Mouse (Mus musculus): Measurements from ENCODE around the gene Elavl3. TPM values are rescaled to one million over a fixed set of nuclear protein-coding genes. Genes with fewer than 3 reads are reported as not detected.
A peak's percentile ranks its signal among the peaks of the same experiment; 100 is the strongest.

Gene Elavl3
- polyA plus RNA-seq, 1 experiment = 0.06 TPM

GRCm38 (mm10) chr9:22061339-22061738, 9.5 kb upstream of the Elavl3 start:
- Histone ChIP-seq H3K36me3 (ENCODE audit: control insufficient read depth, insufficient read depth) (peaks cover 7% of the 10 kb centered on the region), H3K79me2 (ENCODE audit: control insufficient read depth, insufficient read depth) (no peaks in the 10 kb centered on the region), H3K4me3 (no peak overlapping the region), H3K4me2 (ENCODE audit: low read depth) (no peak overlapping the region), H3ac (ENCODE audit: control insufficient read depth, insufficient read length) (no peak overlapping the region), H3K27me3 (ENCODE audit: control insufficient read depth, insufficient read depth, insufficient read length) (no peaks in the 10 kb centered on the region)
- TF ChIP-seq SRF (IDR thresholded peaks at IDR 0.05; ENCODE audit: control insufficient read depth, insufficient read length, low read depth) = no peak
- no peak for TF ChIP-seq POLR2A (IDR thresholded peaks at IDR 0.05; ENCODE audit: insufficient read length, low read depth)
- TF ChIP-seq E2F4 (IDR thresholded peaks at IDR 0.05; ENCODE audit: insufficient read depth) = no peak
- TF ChIP-seq TCF3 (IDR thresholded peaks at IDR 0.05; ENCODE audit: insufficient read length, low read depth) = no peak
- TF ChIP-seq MYOD1 (IDR thresholded peaks at IDR 0.05; ENCODE audit: control insufficient read depth in 1 of 3, insufficient read length in 2 of 3, low read depth in 2 of 3) = no peak
- no peak for TF ChIP-seq MAX (IDR thresholded peaks at IDR 0.05; ENCODE audit: low read depth)
- no peak for TF ChIP-seq USF1 (IDR thresholded peaks at IDR 0.05; ENCODE audit: low read depth)

GRCm38 (mm10) chr9:22058011-22058424, 6.2 kb upstream of the Elavl3 start:
- H3K4me3 ChIP-seq = no peak overlapping the region
- H3K36me3 ChIP-seq (ENCODE audit: control insufficient read depth, insufficient read depth) = no peaks in the 10 kb centered on the region

GRCm38 (mm10) chr9:22057031-22057517, 5.3 kb upstream of the Elavl3 start:
- Histone ChIP-seq H3K27me3 (ENCODE audit: control insufficient read depth, insufficient read depth, insufficient read length) (peaks cover 3% of the 10 kb centered on the region), H3K79me2 (ENCODE audit: control insufficient read depth, insufficient read depth) (no peaks in the 10 kb centered on the region), H3K4me3 (no peak overlapping the region), H3K4me2 (ENCODE audit: low read depth) (no peak overlapping the region), H3K36me3 (ENCODE audit: control insufficient read depth, insufficient read depth) (no peaks in the 10 kb centered on the region), H3ac (ENCODE audit: control insufficient read depth, insufficient read length) (no peak overlapping the region)
- TF ChIP-seq MYOD1 (IDR thresholded peaks at IDR 0.05; ENCODE audit: control insufficient read depth in 1 of 3, insufficient read length in 2 of 3, low read depth in 2 of 3) (no peak), TCF12 (IDR thresholded peaks at IDR 0.05; ENCODE audit: insufficient read depth, poor library complexity, severe bottlenecking) (no peak), SRF (IDR thresholded peaks at IDR 0.05; ENCODE audit: control insufficient read depth, insufficient read length, low read depth) (no peak), CEBPB (IDR thresholded peaks at IDR 0.05; ENCODE audit: insufficient read depth, poor library complexity, severe bottlenecking) (no peak), TCF3 (IDR thresholded peaks at IDR 0.05; ENCODE audit: insufficient read length, low read depth) (no peak), MYOG (IDR thresholded peaks at IDR 0.05; ENCODE audit: control insufficient read depth in 1 of 3, insufficient read depth in 1 of 3, insufficient read length in 2 of 3, low read depth in 2 of 3) (no peak), POLR2A (IDR thresholded peaks at IDR 0.05; ENCODE audit: insufficient read length, low read depth) (no peak), MAX (IDR thresholded peaks at IDR 0.05; ENCODE audit: low read depth) (no peak), USF1 (IDR thresholded peaks at IDR 0.05; ENCODE audit: low read depth) (no peak), REST (IDR thresholded peaks at IDR 0.05; ENCODE audit: insufficient read depth, insufficient read length) (no peak), POLR2AphosphoS2 (IDR thresholded peaks at IDR 0.05; ENCODE audit: insufficient read length, low read depth) (no peak), E2F4 (IDR thresholded peaks at IDR 0.05; ENCODE audit: insufficient read depth) (no peak)

More at GRCm38 (mm10) chr9:22058011-22058424, 6.2 kb upstream of the Elavl3 start:
- H3K79me2 ChIP-seq (ENCODE audit: control insufficient read depth, insufficient read depth) = no peaks in the 10 kb centered on the region
- no peaks in the 10 kb centered on the region for H3K27me3 ChIP-seq (ENCODE audit: control insufficient read depth, insufficient read depth, insufficient read length)
- no peak overlapping the region for H3ac ChIP-seq (ENCODE audit: control insufficient read depth, insufficient read length)
- TF ChIP-seq MYOD1 (IDR thresholded peaks at IDR 0.05; ENCODE audit: control insufficient read depth in 1 of 3, insufficient read length in 2 of 3, low read depth in 2 of 3) (peak in 2 of 3 experiments; percentile 71 to 75), POLR2A (IDR thresholded peaks at IDR 0.05; ENCODE audit: insufficient read length, low read depth) (no peak), REST (IDR thresholded peaks at IDR 0.05; ENCODE audit: insufficient read depth, insufficient read length) (no peak), MYOG (IDR thresholded peaks at IDR 0.05; ENCODE audit: control insufficient read depth in 1 of 3, insufficient read depth in 1 of 3, insufficient read length in 2 of 3, low read depth in 2 of 3) (peak in 1 of 3 experiments; percentile 56), USF1 (IDR thresholded peaks at IDR 0.05; ENCODE audit: low read depth) (no peak), POLR2AphosphoS2 (IDR thresholded peaks at IDR 0.05; ENCODE audit: insufficient read length, low read depth) (no peak), E2F4 (IDR thresholded peaks at IDR 0.05; ENCODE audit: insufficient read depth) (no peak), MAX (IDR thresholded peaks at IDR 0.05; ENCODE audit: low read depth) (no peak), TCF3 (IDR thresholded peaks at IDR 0.05; ENCODE audit: insufficient read length, low read depth) (no peak), TCF12 (IDR thresholded peaks at IDR 0.05; ENCODE audit: insufficient read depth, poor library complexity, severe bottlenecking) (no peak), SRF (IDR thresholded peaks at IDR 0.05; ENCODE audit: control insufficient read depth, insufficient read length, low read depth) (no peak), CEBPB (IDR thresholded peaks at IDR 0.05; ENCODE audit: insufficient read depth, poor library complexity, severe bottlenecking) (no peak)
- H3K4me2 ChIP-seq (ENCODE audit: low read depth) = peak overlapping the region; percentile 19

GRCm38 (mm10) chr9:22056303-22056910, 4.6 kb upstream of the Elavl3 start:
- TF ChIP-seq REST (IDR thresholded peaks at IDR 0.05; ENCODE audit: insufficient read depth, insufficient read length) = no peak
- TF ChIP-seq POLR2AphosphoS2 (IDR thresholded peaks at IDR 0.05; ENCODE audit: insufficient read length, low read depth) = no peak
- TF ChIP-seq TCF12 (IDR thresholded peaks at IDR 0.05; ENCODE audit: insufficient read depth, poor library complexity, severe bottlenecking) = no peak
- no peak for TF ChIP-seq MAX (IDR thresholded peaks at IDR 0.05; ENCODE audit: low read depth)
- no peak for TF ChIP-seq CEBPB (IDR thresholded peaks at IDR 0.05; ENCODE audit: insufficient read depth, poor library complexity, severe bottlenecking)
- TF ChIP-seq TCF3 (IDR thresholded peaks at IDR 0.05; ENCODE audit: insufficient read length, low read depth) = no peak
- no peaks in the 10 kb centered on the region for H3K36me3 ChIP-seq (ENCODE audit: control insufficient read depth, insufficient read depth)
- no peak overlapping the region for H3K4me3 ChIP-seq
- H3K79me2 ChIP-seq (ENCODE audit: control insufficient read depth, insufficient read depth) = no peaks in the 10 kb centered on the region
- no peak overlapping the region for H3K4me2 ChIP-seq (ENCODE audit: low read depth)
- H3K27me3 ChIP-seq (ENCODE audit: control insufficient read depth, insufficient read depth, insufficient read length) = peaks cover 10% of the 10 kb centered on the region
- no peak overlapping the region for H3ac ChIP-seq (ENCODE audit: control insufficient read depth, insufficient read length)

- Histone ChIP-seq H3K27me3 (ENCODE audit: control insufficient read depth, insufficient read depth, insufficient read length) (peaks cover 17% of the 10 kb centered on the region), H3K79me2 (ENCODE audit: control insufficient read depth, insufficient read depth) (no peaks in the 10 kb centered on the region), H3ac (ENCODE audit: control insufficient read depth, insufficient read length) (no peak overlapping the region), H3K36me3 (ENCODE audit: control insufficient read depth, insufficient read depth) (no peaks in the 10 kb centered on the region), H3K4me3 (no peak overlapping the region), H3K4me2 (ENCODE audit: low read depth) (no peak overlapping the region)
- TF ChIP-seq SRF (IDR thresholded peaks at IDR 0.05; ENCODE audit: control insufficient read depth, insufficient read length, low read depth) = no peak
- TF ChIP-seq TCF3 (IDR thresholded peaks at IDR 0.05; ENCODE audit: insufficient read length, low read depth) = no peak
- TF ChIP-seq CEBPB (IDR thresholded peaks at IDR 0.05; ENCODE audit: insufficient read depth, poor library complexity, severe bottlenecking) = no peak
- TF ChIP-seq POLR2A (IDR thresholded peaks at IDR 0.05; ENCODE audit: insufficient read length, low read depth) = peak; percentile 7
- TF ChIP-seq MAX (IDR thresholded peaks at IDR 0.05; ENCODE audit: low read depth) = no peak
- no peak for TF ChIP-seq REST (IDR thresholded peaks at IDR 0.05; ENCODE audit: insufficient read depth, insufficient read length)
- no peak for TF ChIP-seq POLR2AphosphoS2 (IDR thresholded peaks at IDR 0.05; ENCODE audit: insufficient read length, low read depth)
These were observed 3.9 kb upstream of the Elavl3 start for GRCm38 (mm10) chr9:22055713-22056112.

Measured in myocyte (in vitro differentiated cells).